Mouse (Mus musculus) CH12F3 (cell line): Measurements from ENCODE around the gene Ezr.
"Not testable (repeated sequence)": the region's sequence is repeated elsewhere in the genome, so short reads cannot be mapped to it uniquely, and the experiment has no call there.

Experiments used
- in situ Hi-C: fragments of 300-500 bp; cut with MboI; formaldehyde crosslinking; loops from 2 replicates; pipeline ENCODE4 v1.14.3; 2020; ENCODE audit warnings: low sequenced_read_pairs

The Ezr gene

DNA sequence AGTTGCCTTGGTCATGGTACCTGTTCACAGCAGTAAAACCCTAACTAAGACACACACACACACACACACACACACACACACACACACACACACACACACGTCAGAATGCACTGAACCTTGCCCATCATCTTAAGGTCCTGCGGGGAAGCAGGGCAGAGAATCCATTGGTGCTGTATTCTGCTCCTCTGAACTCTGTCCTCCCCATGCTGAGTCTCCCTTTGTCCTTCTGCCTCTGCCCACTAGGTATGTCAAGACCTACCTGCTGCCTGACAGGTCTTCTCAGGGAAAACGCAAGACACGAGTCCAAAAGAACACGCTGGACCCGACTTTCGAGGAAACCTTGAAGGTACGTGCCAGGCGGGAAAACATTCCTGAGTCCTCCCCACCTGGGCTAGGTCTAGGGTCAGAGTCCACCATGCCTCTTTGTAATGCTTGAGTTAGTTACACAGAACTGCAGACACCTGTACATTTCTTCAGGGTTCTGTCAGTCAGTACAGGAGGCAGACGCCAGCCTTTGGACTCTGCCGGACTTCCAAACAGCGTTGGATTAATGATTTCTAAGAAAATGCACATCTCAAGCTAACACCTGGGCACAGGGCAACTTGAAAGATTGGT is 54.5 kb downstream of the Ezr start:
- in situ Hi-C loops: no loop called here

DNA sequence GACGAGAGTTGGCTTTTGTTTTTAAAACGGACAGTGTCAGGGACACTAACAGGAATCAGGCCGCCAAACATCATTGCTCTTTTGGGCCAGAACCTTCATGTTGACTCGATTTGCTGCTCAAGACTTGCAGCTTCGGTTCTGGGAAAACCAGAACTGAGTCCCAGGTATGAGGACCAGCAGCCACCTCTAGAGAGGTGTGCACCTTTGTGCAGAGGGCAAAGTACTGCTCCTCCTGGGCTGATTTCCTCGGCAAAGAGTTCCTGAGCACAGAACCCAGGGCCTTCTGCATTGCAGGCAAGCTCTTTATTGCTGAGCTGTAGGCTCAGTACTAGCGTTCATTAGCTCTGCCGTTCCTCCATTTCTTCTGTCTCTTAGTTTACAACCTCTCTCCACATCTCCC is 68.6 kb downstream of the Ezr start:
- in situ Hi-C loops: not testable (repeated sequence)

DNA sequence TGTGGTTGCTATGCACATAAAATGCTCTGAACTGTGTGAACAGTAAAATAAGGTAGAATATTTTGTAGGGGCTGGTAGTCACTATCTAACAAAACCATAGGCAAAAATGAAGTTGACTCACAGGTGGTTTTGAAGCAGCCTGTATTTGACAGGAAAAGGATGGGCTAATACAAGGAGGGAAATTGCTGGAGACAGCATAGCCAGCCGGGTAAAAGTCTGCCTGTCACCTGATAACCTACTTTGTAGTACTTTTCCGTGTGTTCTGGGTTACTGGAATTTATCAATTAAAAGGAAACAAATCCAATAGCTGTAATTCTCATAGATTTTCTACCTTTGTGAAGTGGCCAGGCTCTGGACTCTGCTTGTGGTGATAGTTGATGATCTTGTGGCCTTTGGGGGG is 69.1 kb downstream of the Ezr start:
- in situ Hi-C loops: not testable (repeated sequence)

GRCm38 (mm10) chr17:6708194-6708593 is 74.4 kb downstream of the Ezr start:
- in situ Hi-C loops: not testable (repeated sequence)

DNA sequence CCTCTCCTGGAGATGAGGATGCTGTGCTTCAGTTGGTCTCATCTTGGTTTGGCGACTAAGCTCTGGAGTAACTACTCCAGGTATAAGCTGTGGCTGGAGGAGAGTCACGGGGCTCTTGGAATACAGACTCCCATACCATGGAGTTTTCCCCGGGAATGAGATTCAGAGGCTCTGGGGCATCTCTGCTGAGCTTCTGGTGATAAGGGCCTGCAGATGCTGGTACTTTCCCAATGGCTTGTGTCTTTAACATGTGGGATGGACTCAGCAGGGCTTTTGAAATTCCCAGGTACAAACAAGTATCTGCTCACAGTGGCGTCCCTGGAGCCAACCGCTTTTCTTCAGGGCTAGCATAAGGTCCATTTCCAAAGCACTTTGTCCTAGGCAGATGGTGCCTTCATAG is 75.2 kb downstream of the Ezr start:
- in situ Hi-C loops: not testable (repeated sequence)

- in situ Hi-C loops: not testable (repeated sequence)
Measured at GRCm38 (mm10) chr17:6706448-6706847, 76.1 kb downstream of the Ezr start.

DNA sequence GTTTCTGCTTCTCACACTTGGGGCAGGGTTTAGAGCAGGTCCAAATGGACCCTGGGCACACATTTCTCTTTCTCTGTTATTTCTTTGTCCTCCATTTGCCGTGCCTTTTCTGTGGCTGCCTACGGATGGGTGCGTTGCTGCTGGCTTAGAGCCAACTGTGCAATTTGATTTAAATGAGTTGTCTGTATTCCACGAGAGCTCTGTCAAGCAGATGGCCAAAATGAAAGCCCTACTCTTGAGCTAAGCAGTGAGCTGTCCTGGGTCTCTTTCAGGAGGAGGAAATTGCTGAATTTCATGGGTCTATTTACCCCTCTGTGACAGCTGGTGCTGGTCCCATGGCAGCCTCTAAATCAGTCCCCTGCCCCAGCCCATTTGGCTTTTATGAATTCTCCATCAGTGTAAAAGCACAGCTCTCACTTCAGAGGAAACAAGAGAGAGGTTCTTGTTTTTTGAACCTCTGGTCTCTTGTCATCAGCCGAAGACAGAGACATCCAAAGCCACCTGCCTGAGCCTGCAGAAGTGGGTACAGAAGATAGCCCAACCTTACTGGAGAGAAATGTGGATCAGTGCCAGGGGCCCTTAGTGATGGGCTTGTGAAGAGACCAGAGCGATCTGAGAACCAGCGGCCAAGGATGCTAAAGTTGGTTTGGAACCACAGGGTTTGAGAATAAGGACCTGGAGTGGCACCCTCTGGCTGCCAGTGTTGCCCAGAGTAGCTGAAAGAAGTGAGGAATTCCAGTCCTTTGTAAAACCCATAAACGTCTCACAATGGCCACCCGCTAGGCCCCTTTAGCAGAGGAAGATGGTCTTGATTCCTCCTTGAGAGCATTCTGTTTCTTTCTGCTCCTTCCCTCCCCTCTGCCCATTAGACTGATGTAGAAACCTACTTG is 79.0 kb downstream of the Ezr start:
- in situ Hi-C loops: not testable (repeated sequence)

- in situ Hi-C loops: not testable (repeated sequence)
Measured at GRCm38 (mm10) chr17:6702625-6703221, 79.9 kb downstream of the Ezr start.

DNA sequence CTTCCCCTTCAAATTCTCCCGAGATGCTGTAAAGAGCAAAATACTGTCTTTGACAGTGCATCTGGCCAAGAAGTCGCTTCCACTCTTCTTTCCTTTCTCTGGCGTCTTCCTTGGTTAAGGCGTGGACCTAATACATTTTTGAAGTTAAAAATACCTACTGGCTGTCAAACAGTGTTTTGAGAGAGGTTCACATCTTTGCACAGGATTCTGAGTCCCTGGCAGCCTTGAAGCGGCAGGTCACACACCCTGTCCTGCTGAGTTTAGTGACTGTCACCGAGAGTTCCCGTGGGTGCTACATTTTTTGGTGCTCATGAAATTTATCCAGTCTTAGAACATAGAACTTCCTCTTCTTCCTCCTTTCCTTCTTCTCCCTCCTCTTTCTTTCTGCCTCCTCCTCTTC is 82.5 kb downstream of the Ezr start:
- in situ Hi-C loops: not testable (repeated sequence)

DNA sequence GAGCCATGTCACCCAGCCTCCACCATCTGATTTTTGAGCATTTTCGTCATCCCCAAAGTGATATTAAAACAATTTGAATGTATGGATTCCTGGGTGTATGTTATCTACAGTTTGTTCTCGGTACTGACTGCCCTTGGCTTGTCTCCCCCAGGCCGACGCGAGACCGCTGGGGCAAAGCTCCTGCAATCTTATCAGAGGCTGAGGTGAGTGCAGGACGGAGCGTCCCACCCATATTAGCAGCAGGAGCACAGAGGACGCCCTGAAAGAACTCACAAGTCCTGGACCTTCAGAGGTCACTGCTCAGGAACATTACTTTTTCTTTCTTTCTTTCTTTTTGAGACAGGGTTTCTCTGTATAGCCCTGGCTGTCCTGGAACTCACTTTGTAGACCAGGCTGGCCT is 83.1 kb downstream of the Ezr start:
- in situ Hi-C loops: not testable (repeated sequence)

DNA sequence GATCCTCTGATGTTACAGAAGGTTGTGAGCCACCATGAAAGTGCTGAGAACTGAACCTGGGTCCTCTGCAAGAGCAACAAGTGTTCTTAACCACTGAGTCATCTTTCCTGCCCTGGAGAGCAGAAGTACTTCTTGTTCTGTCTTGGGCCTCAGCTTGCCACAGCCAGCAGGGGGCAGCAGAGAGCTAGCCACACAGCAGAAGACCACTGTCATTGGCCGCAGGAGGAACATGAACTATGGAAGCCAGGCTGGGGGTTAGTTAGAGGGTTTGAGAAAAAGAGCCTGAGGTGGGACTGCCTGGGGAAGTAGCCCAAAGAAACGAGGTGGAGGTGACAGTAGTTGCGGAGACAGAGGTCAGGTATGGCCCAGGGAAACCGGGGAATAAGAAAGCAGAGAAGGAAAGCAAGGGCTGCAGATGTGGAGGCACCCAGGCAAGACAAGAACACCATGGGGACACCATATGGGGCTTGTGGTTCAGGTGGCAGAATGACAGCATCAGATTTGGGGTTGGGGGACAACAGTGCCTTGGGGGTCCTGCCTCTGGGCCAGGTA is 85.3 kb downstream of the Ezr start:
- in situ Hi-C loops: not testable (repeated sequence)

GRCm38 (mm10) chr17:6696521-6696920 is 86.1 kb downstream of the Ezr start:
- in situ Hi-C loops: not testable (repeated sequence)

GRCm38 (mm10) chr17:6695712-6696111 is 86.9 kb downstream of the Ezr start:
- in situ Hi-C loops: not testable (repeated sequence)

DNA sequence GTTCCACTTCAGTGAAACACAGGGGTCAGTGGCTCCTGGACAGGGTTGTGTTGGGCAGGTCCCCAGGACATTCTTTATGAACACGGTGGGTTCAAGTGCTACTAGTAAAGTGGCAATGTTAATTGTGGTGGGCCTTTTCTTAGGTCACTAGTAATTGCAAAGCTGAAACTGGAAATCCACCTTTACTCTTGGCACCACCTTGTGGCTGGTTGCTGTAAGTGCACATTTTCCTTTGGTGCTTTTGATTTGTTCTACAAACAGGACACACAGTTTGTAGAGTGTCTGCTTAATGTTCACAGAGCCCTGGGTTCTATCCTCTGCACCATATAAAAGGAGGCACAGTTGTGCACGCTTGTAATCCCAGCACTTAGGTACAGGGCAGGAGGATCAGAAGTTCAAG is 91.0 kb downstream of the Ezr start:
- in situ Hi-C loops: not testable (repeated sequence)

- in situ Hi-C loops: not testable (repeated sequence)
Measured at GRCm38 (mm10) chr17:6689344-6689743, 93.2 kb downstream of the Ezr start.
